ENCODE assay signal across 27 mouse cellular contexts in the genomic region with DNA sequence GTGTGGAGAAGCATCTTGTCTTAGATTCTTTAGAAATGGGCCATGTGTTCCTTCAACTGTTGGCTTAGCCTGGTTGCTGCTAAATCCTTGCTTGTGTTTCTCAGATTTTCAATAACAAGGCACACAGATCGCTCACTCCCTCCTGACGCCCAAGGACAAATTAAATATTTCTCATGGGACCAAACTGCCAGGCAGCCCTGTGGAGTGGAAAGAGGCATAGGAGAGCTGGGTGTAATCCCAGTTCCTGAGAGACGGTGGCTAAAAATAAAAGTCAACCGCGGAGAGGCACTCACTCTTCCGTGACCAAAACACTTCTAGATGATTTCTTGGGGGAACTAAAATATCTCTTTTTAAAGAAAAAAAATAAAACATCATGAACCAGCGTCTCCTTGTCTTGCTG.
"Had no signal": no experiment of that assay in that cellular context is flagged by ENCODE, and none has a peak within 500 bp of the region (broad histone marks: within the 10 kb centered on the region; RNA-seq: fewer than 3 reads in every experiment).

No protein-coding gene starts in this region.

- DNase-seq: cerebellum, adult 8-10 months; cerebellum, adult 9-10 months; cerebellum, adult 9-11 months; cerebellum, postnatal 10 days; cerebellum, postnatal 14 days; cerebellum, postnatal 25 days; cerebellum, postnatal 36 days; embryo, embryonic 11 days; forebrain, postnatal 0 days; gastrocnemius, adult 2 months; gastrocnemius, postnatal 10 days; gastrocnemius, postnatal 14 days; gastrocnemius, postnatal 25 days; gastrocnemius, postnatal 36 days had no signal

- ATAC-seq: forebrain, embryonic 13.5 days; forebrain, embryonic 14.5 days; forebrain, embryonic 15.5 days; forebrain, embryonic 16.5 days; forebrain, postnatal 0 days had no signal

- H3K27ac ChIP-seq: embryonic facial prominence, embryonic 10.5 days; embryonic facial prominence, embryonic 12.5 days; embryonic facial prominence, embryonic 13.5 days; embryonic facial prominence, embryonic 15.5 days; forebrain, embryonic 10.5 days; forebrain, embryonic 12.5 days; forebrain, embryonic 13.5 days; forebrain, embryonic 15.5 days; gastrocnemius, adult 2 months; heart, adult 2 months; heart, embryonic 10.5 days had no signal

- H3K4me3 ChIP-seq: embryonic facial prominence, embryonic 10.5 days; embryonic facial prominence, embryonic 12.5 days; embryonic facial prominence, embryonic 13.5 days; embryonic facial prominence, embryonic 15.5 days; erythroblast, embryonic 14.5 days; forebrain, embryonic 10.5 days; forebrain, embryonic 12.5 days; forebrain, embryonic 13.5 days; forebrain, embryonic 15.5 days; gastrocnemius, adult 2 months; heart, adult 2 months; heart, embryonic 10.5 days had no signal
